Mouse (Mus musculus) neural tube, embryonic 14.5 days (tissue): ENCODE data around the gene Eif5a. TPM values are rescaled to one million over a fixed set of nuclear protein-coding genes. Genes with fewer than 3 reads are reported as not detected.
A peak's percentile ranks its signal among the peaks of the same experiment; 100 is the strongest.

Experiments
- ATAC-seq: fragments of 200-750 bp; cut with Nextera tagmentation; 2 replicates; pipeline ENCODE4 v1.8.0; 2017; ENCODE audit warnings: low read depth, mild to moderate bottlenecking, moderate TSS enrichment, moderate library complexity
- H3K27ac ChIP-seq: fragments of 300-500 bp; sonication (generic); 2 replicates; pipeline ENCODE4 v1.5.1; 2014; ENCODE audit warnings: low read depth, mild to moderate bottlenecking, control low read depth, low read length, moderate library complexity, mixed read lengths
- H3K27me3 ChIP-seq: fragments of 300-500 bp; sonication (generic); 2 replicates; pipeline ENCODE4 v1.6.1; 2014; ENCODE audit warnings: low read length; ENCODE audit not compliant: control insufficient read depth, insufficient read depth
- H3K36me3 ChIP-seq: fragments of 300-500 bp; sonication (generic); 2 replicates; pipeline ENCODE4 v1.6.1; 2014; ENCODE audit warnings: low read length, mixed read lengths; ENCODE audit not compliant: control insufficient read depth, insufficient read depth
- H3K4me1 ChIP-seq: fragments of 300-500 bp; sonication (generic); 2 replicates; pipeline ENCODE4 v1.6.1; 2014; ENCODE audit warnings: low read length; ENCODE audit not compliant: control insufficient read depth, insufficient read depth
- H3K4me2 ChIP-seq: fragments of 300-500 bp; sonication (generic); 2 replicates; pipeline ENCODE4 v1.6.1; 2014; ENCODE audit warnings: mild to moderate bottlenecking, low read depth, low read length, control low read depth
- H3K4me3 ChIP-seq: fragments of 300-500 bp; sonication (generic); 2 replicates; pipeline ENCODE4 v1.5.1; 2014; ENCODE audit warnings: low read depth, low read length, control low read depth, mixed read lengths
- H3K9ac ChIP-seq: fragments of 300-500 bp; sonication (generic); replicated peaks from 2 replicates; pipeline ENCODE4 v1.6.1; 2014; ENCODE audit warnings: low read depth, mild to moderate bottlenecking, control low read depth, low read length, mixed read lengths
- H3K9me3 ChIP-seq: fragments of 300-500 bp; sonication (generic); 2 replicates; pipeline ENCODE4 v1.6.1; 2016; ENCODE audit warnings: low read length; ENCODE audit not compliant: control insufficient read depth
- WGBS: fragments of 180-500 bp; shearing (Covaris S2); extraction: QIAGEN DNeasy Blood & Tissue Kit; methylation state at CpG from one replicate; pipeline ENCODE4 v1.1.7; 2014; 5-methylcytosine and 5-hydroxymethylcytosine counted together
- polyA plus RNA-seq: library from polyadenylated mRNA; unstranded; fragments of >200 nt; fragmentation: Nextera tagmentation; extraction: Ambion mirVana; gene quantifications from 2 replicates; pipeline ENCODE4 v1.2.1, GENCODE M21; 2014

The Eif5a gene
- polyA plus RNA-seq, 1 experiment from 2014 or later: 1,037 TPM

DNA sequence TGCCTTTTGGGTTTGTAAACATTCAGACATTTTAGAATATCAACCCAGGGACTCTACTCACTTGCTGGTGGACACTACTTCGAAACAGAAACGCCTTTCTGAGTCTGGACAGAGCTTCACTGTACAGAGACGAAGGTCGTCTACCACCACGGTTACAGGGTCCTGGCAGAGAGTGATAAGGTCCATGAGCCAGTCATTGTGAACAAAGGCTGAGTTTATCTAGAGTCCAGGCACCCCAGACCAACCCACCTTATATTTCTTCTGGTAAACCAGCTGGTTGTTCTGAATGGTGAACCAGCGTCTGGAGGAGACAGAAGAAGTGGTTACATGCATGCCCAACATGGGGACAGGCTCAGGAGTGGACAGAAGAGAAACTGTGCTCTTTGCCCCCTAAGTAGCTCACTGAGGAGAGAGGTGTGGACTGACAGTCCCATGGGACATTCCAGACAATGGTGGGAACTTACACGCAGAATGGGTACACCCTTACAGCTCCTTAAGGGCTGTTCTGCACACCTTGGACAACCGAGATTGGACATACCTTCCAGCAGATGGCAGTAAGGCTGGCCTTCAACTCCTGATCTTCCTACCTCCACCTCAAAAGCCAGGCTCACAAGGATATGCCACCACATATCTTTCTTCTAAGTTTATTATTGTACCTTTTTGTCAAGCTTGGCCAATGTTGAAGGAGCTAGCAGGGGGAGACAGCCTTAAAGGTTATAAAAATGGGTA is 34.7 kb downstream of the Eif5a start:
- Histone ChIP-seq H3K9me3 (no peaks in the 10 kb centered on the region), H3K4me3 (no peak overlapping the region), H3K4me1 (no peaks in the 10 kb centered on the region), H3K4me2 (no peak overlapping the region), H3K9ac (no peak overlapping the region), H3K27ac (no peak overlapping the region), H3K36me3 (no peaks in the 10 kb centered on the region), H3K27me3 (no peaks in the 10 kb centered on the region)
- 77% methylated on average over 8 of the region's 8 CpGs for WGBS
- no peak for ATAC-seq

DNA sequence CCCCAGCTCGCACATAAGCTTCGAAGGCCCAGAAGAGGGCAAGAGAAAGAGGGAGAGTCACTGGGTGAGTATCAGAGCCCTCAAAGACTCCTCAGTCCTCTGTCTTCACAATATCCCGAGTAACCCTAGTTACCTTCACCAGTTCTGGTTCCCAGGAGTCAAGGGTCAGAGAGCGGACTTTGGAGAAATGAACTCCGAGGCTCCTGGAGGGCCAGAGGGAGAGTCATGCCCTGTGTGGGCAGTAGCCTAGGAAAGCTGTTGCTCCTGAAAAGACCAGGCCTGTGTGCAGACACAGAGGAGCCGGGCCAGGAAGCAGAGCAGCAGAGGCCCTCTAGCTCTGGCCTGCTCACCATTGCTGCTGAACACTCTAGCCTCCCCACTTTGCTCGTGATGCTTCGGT is 37.1 kb downstream of the Eif5a start:
- ATAC-seq: no peak
- H3K27me3 ChIP-seq: no peaks in the 10 kb centered on the region
- H3K9ac ChIP-seq: no peak overlapping the region
- H3K4me1 ChIP-seq: peaks cover 5% of the 10 kb centered on the region; the same call in 1 of the 2 replicates
- H3K27ac ChIP-seq: no peak overlapping the region
- 75% methylated on average over 8 of the region's 8 CpGs for WGBS
- no peaks in the 10 kb centered on the region for H3K9me3 ChIP-seq
- no peak overlapping the region for H3K4me2 ChIP-seq
- no peak overlapping the region for H3K4me3 ChIP-seq
- no peaks in the 10 kb centered on the region for H3K36me3 ChIP-seq

DNA sequence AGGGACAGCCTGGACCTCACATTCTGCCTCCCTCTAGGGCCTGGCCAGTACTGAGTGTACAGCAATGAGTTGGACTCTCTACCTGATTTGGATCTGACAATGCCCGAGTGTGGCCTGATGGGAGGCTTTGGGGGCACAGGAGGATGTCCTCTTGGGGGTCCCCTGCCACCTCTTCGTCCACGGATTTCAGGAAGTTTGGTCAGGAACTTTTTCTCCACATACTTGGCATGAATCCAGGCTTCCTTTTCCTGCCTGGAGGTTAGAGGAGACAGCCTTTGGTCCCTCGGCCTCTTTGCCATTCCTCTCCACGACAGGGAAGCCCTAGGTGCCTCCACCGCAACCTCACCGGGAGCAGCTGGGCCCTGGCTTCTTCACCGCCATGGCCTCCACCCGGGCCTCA is 37.5 kb downstream of the Eif5a start:
- Histone ChIP-seq H3K27me3 (no peaks in the 10 kb centered on the region), H3K4me3 (no peak overlapping the region), H3K4me2 (no peak overlapping the region), H3K9me3 (no peaks in the 10 kb centered on the region), H3K9ac (no peak overlapping the region), H3K36me3 (no peaks in the 10 kb centered on the region), H3K27ac (no peak overlapping the region), H3K4me1 (peaks cover 5% of the 10 kb centered on the region; the same call in 1 of the 2 replicates)
- ATAC-seq: no peak
- 84% methylated on average over 9 of the region's 9 CpGs for WGBS

DNA sequence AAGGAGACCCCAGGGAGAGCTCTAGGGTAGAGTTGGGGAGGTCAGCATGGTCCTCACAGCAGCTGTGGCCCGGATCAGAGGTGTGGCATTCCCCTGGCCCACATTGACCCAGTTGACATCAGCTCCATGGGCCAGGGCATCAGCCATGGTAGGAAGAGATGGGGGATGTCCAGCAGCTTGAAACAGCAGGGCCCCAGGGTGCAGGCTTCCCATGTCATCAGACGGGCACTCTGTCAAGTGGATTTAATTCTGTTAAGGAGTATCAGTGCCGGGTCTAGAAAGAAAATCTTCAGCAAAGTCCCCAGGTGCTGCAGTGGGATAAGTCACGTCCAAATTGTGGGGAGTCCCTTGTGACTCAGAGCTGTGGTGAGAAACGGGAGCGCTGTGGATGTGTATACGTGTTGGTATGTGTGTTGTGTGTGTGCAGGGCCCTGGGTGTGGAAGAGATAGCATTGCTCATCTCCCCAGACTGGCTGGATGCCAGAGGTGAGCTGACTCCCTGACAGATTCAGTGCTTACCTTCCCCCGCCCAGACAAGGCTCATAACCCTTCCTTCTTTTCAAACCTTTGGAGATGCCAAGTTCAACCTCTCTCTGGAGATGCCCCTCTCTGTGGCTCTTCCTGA is 38.1 kb downstream of the Eif5a start:
- ATAC-seq: no peak
- 90% methylated on average over 8 of the region's 8 CpGs for WGBS

DNA sequence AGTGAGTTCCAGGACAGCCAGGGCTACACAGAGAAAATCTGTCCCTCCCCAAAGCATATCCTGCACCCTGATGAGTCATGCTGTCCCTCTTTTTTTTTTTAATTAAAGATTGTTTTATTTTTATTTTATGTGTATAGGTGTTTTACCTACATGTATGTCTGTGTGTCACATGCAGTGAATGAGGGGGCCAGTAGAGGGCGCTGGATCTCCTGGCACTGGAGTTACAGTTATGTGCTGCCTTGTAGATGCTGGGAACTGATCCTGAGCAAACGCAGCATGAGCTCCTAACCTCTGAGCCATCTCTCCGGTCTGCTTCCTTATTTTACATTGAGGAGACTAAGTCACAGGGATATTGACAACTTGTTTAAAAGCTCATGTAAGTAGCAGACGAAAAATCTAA is 38.7 kb downstream of the Eif5a start:
- 62% methylated on average over 4 of the region's 4 CpGs for WGBS
- H3K27me3 ChIP-seq: no peaks in the 10 kb centered on the region
- no peak overlapping the region for H3K4me2 ChIP-seq
- no peak overlapping the region for H3K9ac ChIP-seq
- no peaks in the 10 kb centered on the region for H3K36me3 ChIP-seq
- no peak for ATAC-seq
- H3K4me3 ChIP-seq: no peak overlapping the region
- no peak overlapping the region for H3K27ac ChIP-seq
- no peaks in the 10 kb centered on the region for H3K9me3 ChIP-seq
- peaks cover 5% of the 10 kb centered on the region; the same call in 1 of the 2 replicates for H3K4me1 ChIP-seq

More for the DNA sequence above, 38.1 kb downstream of the Eif5a start:
- H3K4me3 ChIP-seq: no peak overlapping the region
- no peak overlapping the region for H3K27ac ChIP-seq
- H3K4me1 ChIP-seq: peaks cover 5% of the 10 kb centered on the region; the same call in 1 of the 2 replicates
- no peaks in the 10 kb centered on the region for H3K27me3 ChIP-seq
- no peak overlapping the region for H3K4me2 ChIP-seq
- no peaks in the 10 kb centered on the region for H3K36me3 ChIP-seq
- H3K9me3 ChIP-seq: no peaks in the 10 kb centered on the region
- H3K9ac ChIP-seq: no peak overlapping the region

DNA sequence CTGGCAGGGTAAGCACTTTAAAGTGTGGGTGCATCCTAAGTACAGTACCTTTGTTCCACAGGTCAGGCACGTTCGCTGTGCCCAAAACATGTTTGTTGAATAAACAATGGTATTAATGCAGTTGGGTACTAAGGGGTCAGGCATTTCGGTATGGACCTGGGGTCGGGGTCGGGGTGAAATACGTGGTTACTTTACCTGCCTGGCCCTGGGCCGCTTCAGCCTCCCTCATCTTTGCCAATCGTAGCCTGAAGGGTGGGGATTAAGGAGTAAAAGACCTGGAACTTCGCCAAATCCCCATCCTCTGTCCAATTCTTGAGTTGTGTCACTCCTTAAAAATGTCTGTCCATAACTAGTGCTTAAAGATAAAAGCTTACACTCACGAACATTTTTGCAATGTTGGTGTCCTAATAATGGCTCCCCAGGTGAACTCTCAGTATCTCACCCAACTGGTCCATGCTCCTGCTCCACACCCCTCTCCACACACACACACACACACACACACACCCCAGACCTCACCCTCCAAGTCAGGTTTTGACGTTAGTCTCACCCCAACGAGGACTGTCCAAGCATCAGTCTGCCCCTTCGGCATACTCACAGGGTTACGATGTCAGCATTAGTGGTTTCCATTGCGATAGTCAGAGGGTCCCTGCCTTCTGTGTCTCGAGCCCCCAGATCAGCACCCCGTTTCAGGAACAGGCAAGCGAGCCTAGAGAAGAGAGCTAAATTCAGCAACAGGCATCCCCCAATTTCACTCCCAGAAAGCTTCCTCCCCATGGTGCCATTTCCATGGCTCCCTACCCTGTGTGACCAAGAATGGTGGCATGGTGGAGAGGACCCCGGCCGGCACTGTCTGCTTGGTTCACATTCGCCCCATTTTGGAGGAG is 39.7 kb downstream of the Eif5a start:
- 62% methylated on average over 21 of the region's 21 CpGs for WGBS
- no peak overlapping the region for H3K27ac ChIP-seq
- no peak overlapping the region for H3K9ac ChIP-seq

DNA sequence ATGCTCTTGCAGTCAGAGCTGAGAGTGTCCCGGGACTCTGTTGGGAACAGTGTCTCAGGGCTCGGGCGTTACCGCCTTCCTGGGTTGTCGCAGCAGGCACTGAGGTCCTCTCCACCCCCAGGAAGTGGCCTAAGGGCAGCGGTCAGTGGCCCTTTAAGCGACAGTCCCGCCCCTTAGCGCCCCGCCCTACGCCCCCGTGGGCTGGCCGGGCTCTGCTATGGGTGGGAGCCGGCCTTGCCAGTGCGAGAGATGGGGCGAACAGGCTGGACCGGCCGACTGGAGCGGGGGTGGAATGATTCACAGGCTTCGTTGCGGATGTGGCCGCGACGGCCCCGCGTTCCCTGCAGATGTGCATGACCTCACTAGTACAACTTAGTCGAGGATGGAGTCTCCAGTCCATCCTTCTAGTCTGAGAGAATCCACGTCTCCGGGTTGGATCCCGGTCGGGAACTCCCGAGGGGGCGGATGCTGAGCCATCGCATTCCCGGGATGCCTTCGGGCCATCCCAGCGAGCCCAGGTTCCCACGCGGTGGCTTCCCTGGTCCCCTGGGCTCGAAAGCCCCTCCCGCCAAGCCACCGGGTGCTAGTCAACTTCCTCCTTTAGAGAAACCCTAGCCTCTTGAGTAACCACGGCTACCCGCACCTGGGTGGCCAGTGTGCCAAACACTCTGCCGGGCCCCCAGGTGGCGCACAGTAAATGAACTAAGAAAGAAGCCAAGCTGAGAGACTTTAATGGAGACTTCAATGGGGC is 40.7 kb downstream of the Eif5a start, which contains the start of gene Kctd11:
TSS of gene Kctd11 (minus strand) at position 554 of the 751 bp plus-strand sequence.
- no peaks in the 10 kb centered on the region for H3K27me3 ChIP-seq
- WGBS: 1% methylated on average over 46 of the region's 46 CpGs
- peak within 1 kb of the TSS; percentile 38 for H3K4me3 ChIP-seq
- peak within 1 kb of the TSS; percentile 72 for H3K4me2 ChIP-seq
- no peaks in the 10 kb centered on the region for H3K36me3 ChIP-seq
- peak within 1 kb of the TSS; percentile 35 for H3K27ac ChIP-seq
- H3K4me1 ChIP-seq: peaks cover 8% of the 10 kb centered on the region; the same call in 1 of the 2 replicates
- H3K9ac ChIP-seq: peak within 1 kb of the TSS; percentile 39
- peak; percentile 81 for ATAC-seq
- no peaks in the 10 kb centered on the region for H3K9me3 ChIP-seq

More for the DNA sequence above, 39.7 kb downstream of the Eif5a start:
- no peaks in the 10 kb centered on the region for H3K9me3 ChIP-seq
- H3K36me3 ChIP-seq: no peaks in the 10 kb centered on the region
- peak overlapping the region; percentile 38 for H3K4me3 ChIP-seq
- no peak for ATAC-seq
- no peaks in the 10 kb centered on the region for H3K27me3 ChIP-seq
- peak overlapping the region; percentile 72 for H3K4me2 ChIP-seq
- H3K4me1 ChIP-seq: peaks cover 6% of the 10 kb centered on the region; the same call in 1 of the 2 replicates

DNA sequence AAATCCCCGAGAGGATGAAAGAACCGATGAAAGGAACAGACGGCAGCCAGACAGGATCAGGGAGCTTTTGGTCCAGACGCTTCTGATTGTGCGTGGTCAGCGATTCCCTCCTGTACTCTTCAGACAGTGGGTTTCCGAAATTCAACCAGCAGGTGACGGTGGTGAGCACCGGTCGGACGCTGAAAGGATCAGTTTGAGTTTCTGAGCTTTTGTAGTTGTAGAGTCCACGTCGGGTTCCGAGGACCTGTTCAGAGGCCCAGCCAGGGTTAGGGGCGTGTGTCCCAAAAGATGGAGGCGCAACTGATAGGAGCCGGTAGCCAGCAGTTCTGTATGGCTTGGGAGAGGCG is 41.3 kb downstream of the Eif5a start:
- Histone ChIP-seq H3K27me3 (no peaks in the 10 kb centered on the region), H3K9ac (peak overlapping the region; percentile 39), H3K27ac (no peak overlapping the region; the same call in 1 of the 2 replicates), H3K4me3 (peak overlapping the region; percentile 38), H3K4me1 (peaks cover 8% of the 10 kb centered on the region; the same call in 1 of the 2 replicates), H3K4me2 (peak overlapping the region; percentile 72), H3K36me3 (no peaks in the 10 kb centered on the region), H3K9me3 (no peaks in the 10 kb centered on the region)
- WGBS: under 1% methylated on average over 18 of the region's 18 CpGs
- peak; percentile 38 for ATAC-seq
